Mouse (Mus musculus) ES-E14 (cell line): ENCODE results near the gene Msrb3. TPM values are rescaled to one million over a fixed set of nuclear protein-coding genes. Genes with fewer than 3 reads are reported as not detected.

Experiments
- DNase-seq: peaks from one replicate; pipeline ENCODE4 v3.0.0-alpha.2; 2013; ENCODE audit warnings: low read depth, low spot score
- H3K27ac ChIP-seq: 2 replicates; pipeline ENCODE4 v1.5.1; 2012; ENCODE audit warnings: low read depth, mild to moderate bottlenecking, low read length, moderate library complexity, mixed read lengths; ENCODE audit not compliant: poor library complexity, insufficient read depth, severe bottlenecking
- H3K36me3 ChIP-seq: 2 replicates; pipeline ENCODE4 v1.6.1; 2012; ENCODE audit warnings: mild to moderate bottlenecking, low read length, moderate library complexity, mixed read lengths; ENCODE audit not compliant: control insufficient read depth, poor library complexity, insufficient read depth, severe bottlenecking
- H3K4me1 ChIP-seq, 2 experiments: fragments of 150-350 bp in 1 of 2; sonication (generic) in 1 of 2; 2 replicates each; pipeline ENCODE4 v1.6.1; 2012; ENCODE audit warnings: low read length in 2 of 2, mild to moderate bottlenecking in 1 of 2, mixed read lengths in 1 of 2; ENCODE audit not compliant: control insufficient read depth in 2 of 2, insufficient read depth in 2 of 2, poor library complexity in 1 of 2
- H3K4me3 ChIP-seq, 2 experiments: fragments of 150-350 bp in 1 of 2; sonication (generic) in 1 of 2; 2 replicates each; pipeline ENCODE4 v1.5.1; 2012; ENCODE audit warnings: low read length in 2 of 2, low read depth in 1 of 2, mild to moderate bottlenecking in 1 of 2, mixed read lengths in 1 of 2; ENCODE audit not compliant: insufficient read depth in 1 of 2, poor library complexity in 1 of 2, severe bottlenecking in 1 of 2
- H3K9ac ChIP-seq: 2 replicates; pipeline ENCODE4 v1.6.1; 2012; ENCODE audit warnings: low read depth, mild to moderate bottlenecking, low read length, mixed read lengths; ENCODE audit not compliant: poor library complexity, insufficient read depth, severe bottlenecking
- H3K9me3 ChIP-seq: fragments of 150-350 bp; sonication (generic); 2 replicates; pipeline ENCODE4 v1.6.1; 2012; ENCODE audit warnings: low read depth, mild to moderate bottlenecking, low read length; ENCODE audit not compliant: control insufficient read depth, insufficient read depth
- CHD2 ChIP-seq: IDR thresholded peaks from 2 replicates; pipeline ENCODE4 v1.6.1; 2014; ENCODE audit warnings: mild to moderate bottlenecking, low read depth, low read length, inconsistent platforms
- HCFC1 ChIP-seq: IDR thresholded peaks from 2 replicates; pipeline ENCODE4 v1.6.1; 2012; ENCODE audit warnings: low read length, inconsistent platforms, borderline replicate concordance; ENCODE audit not compliant: insufficient read depth
- MAFK ChIP-seq: IDR thresholded peaks from 2 replicates; pipeline ENCODE4 v1.6.1; 2014; ENCODE audit warnings: mild to moderate bottlenecking, low read depth, low read length, inconsistent platforms; ENCODE audit not compliant: insufficient read depth
- ZC3H11A ChIP-seq: IDR thresholded peaks from 2 replicates; pipeline ENCODE4 v1.6.1; 2012; ENCODE audit warnings: low read depth, mild to moderate bottlenecking, inconsistent platforms, low read length, borderline replicate concordance
- ZNF384 ChIP-seq: IDR thresholded peaks from 2 replicates; pipeline ENCODE4 v1.6.1; 2012; ENCODE audit warnings: low read depth, low read length, inconsistent platforms
- in situ Hi-C, 2 experiments: fragments of 600-800 bp; cut with MboI; formaldehyde crosslinking; loops; one replicate each; pipeline ENCODE4 v1.15.1; 2025; ENCODE audit warnings: low sequenced_read_pairs in 2 of 2, inconsistent platforms in 1 of 2; ENCODE audit not compliant: unreplicated experiment in 2 of 2
- total RNA-seq: library from RNA; depleted of rRNA; stranded (reverse); fragments of 300-350 nt; gene quantifications from 2 replicates; pipeline ENCODE4 v1.2.3, GENCODE M21; 2012

The Msrb3 gene
- total RNA-seq, 1 experiment, result 5.7 TPM

- no peak overlapping the region for H3K9ac ChIP-seq
- peak overlapping the region in 1 of 2 experiments; percentile 29; a peak in 1 of 4 replicates for H3K4me3 ChIP-seq
- H3K36me3 ChIP-seq, result no peaks in the 10 kb centered on the region
- DNase-seq, result no peak
- H3K9me3 ChIP-seq, result no peaks in the 10 kb centered on the region
- TF ChIP-seq HCFC1, result no peak
- TF ChIP-seq ZNF384, result no peak
- TF ChIP-seq CHD2, result no peak
- TF ChIP-seq MAFK, result no peak
- no peak for TF ChIP-seq ZC3H11A
- in situ Hi-C loops, result loop anchor here in 1 of 2 experiments (10.0 kb wide), 1 partner anchor 622 kb away; no protein-coding TSS in a partner anchor
- H3K4me1 ChIP-seq, result no peaks in the 10 kb centered on the region
- H3K27ac ChIP-seq, result no peak overlapping the region
Observed at GRCm38 (mm10) chr10:120876549-120877270, 22.2 kb downstream of the Msrb3 start.

- Histone ChIP-seq H3K36me3 (no peaks in the 10 kb centered on the region), H3K27ac (no peak overlapping the region), H3K9me3 (no peaks in the 10 kb centered on the region), H3K4me1 (no peaks in the 10 kb centered on the region), H3K4me3 (peak overlapping the region in 1 of 2 experiments; percentile 33; a peak in 2 of 4 replicates), H3K9ac (no peak overlapping the region)
- TF ChIP-seq MAFK, result no peak
- no peak for TF ChIP-seq CHD2
- no peak; the same call in 1 of the 2 replicates for TF ChIP-seq ZC3H11A
- TF ChIP-seq HCFC1, result no peak
- TF ChIP-seq ZNF384, result no peak
- peak; percentile 82 for DNase-seq
- in situ Hi-C loops, result loop anchor here in 1 of 2 experiments (10.0 kb wide), 1 partner anchor 621 kb away; no protein-coding TSS in a partner anchor
Observed at GRCm38 (mm10) chr10:120875672-120876463, 23.0 kb downstream of the Msrb3 start.

GRCm38 (mm10) chr10:120874261-120874660, 24.6 kb downstream of the Msrb3 start:
- in situ Hi-C loops, result loop anchor here (10.0 to 25.0 kb wide), 2 partner anchors 612 to 619 kb away; no protein-coding TSS in a partner anchor
- Histone ChIP-seq H3K36me3 (no peaks in the 10 kb centered on the region), H3K4me1 (no peaks in the 10 kb centered on the region), H3K4me3 (no peak overlapping the region), H3K9ac (no peak overlapping the region), H3K27ac (no peak overlapping the region), H3K9me3 (no peaks in the 10 kb centered on the region)
- no peak for DNase-seq
- TF ChIP-seq ZNF384 (no peak), ZC3H11A (no peak), MAFK (no peak), HCFC1 (no peak), CHD2 (no peak)

GRCm38 (mm10) chr10:120873646-120874201, 25.2 kb downstream of the Msrb3 start:
- Histone ChIP-seq H3K4me3 (no peak overlapping the region), H3K9me3 (no peaks in the 10 kb centered on the region), H3K36me3 (no peaks in the 10 kb centered on the region), H3K27ac (no peak overlapping the region), H3K4me1 (no peaks in the 10 kb centered on the region), H3K9ac (no peak overlapping the region)
- no peak for DNase-seq
- in situ Hi-C loops, result loop anchor here (10.0 to 25.0 kb wide), 2 partner anchors 611 to 619 kb away; no protein-coding TSS in a partner anchor
- TF ChIP-seq MAFK (no peak), ZNF384 (no peak), CHD2 (no peak), ZC3H11A (no peak), HCFC1 (no peak)
